Mouse (Mus musculus): Measurements from ENCODE around the gene Nipal3. TPM values are rescaled to one million over a fixed set of nuclear protein-coding genes. Genes with fewer than 3 reads are reported as not detected.
A peak's percentile ranks its signal among the peaks of the same experiment; 100 is the strongest.

The Nipal3 gene
- polyA plus RNA-seq, 1 experiment: 23.5 TPM

DNA sequence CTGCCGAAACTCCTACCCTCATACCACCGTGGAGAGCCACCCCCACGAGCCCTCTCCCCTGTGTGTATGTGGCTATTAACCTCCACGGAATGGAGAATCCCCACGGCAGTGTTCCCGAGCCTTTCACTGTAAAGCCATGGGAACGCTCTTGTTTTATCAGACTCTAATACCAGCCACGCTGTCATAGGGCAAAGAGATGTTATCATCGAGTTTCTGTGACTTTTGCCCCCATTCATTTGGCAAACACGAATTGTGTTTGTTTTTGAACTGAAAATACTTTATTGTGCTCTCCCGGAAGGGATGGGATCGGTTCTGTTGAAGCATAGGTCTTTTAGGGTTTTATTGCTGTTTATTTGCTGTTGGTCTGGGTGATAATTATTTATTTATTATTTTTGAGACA lies 23.3 kb upstream of the Nipal3 start:
- H3K36me3 ChIP-seq (ENCODE audit: control insufficient read depth, insufficient read depth, low read length): no peaks in the 10 kb centered on the region
- no peak overlapping the region for H3K4me3 ChIP-seq (ENCODE audit: extremely low read depth, insufficient read depth, insufficient read length)
- H3K4me1 ChIP-seq (ENCODE audit: control insufficient read depth, insufficient read depth, insufficient read length): no peaks in the 10 kb centered on the region
- WGBS: 90% methylated on average over 12 of the region's 12 CpGs
- H3K27ac ChIP-seq (ENCODE audit: insufficient read depth, low read length): no peak overlapping the region
- H3K27me3 ChIP-seq (ENCODE audit: control insufficient read depth, insufficient read depth, low read length): no peaks in the 10 kb centered on the region
- DNase-seq (ENCODE audit: low read depth in 1 of 2, low spot score in 2 of 2): no peak
- TF ChIP-seq CTCF (IDR thresholded peaks at IDR 0.05; ENCODE audit: extremely low read depth, insufficient read depth, insufficient read length, insufficient replicate concordance): no peak
- TF ChIP-seq POLR2A (IDR thresholded peaks at IDR 0.05; ENCODE audit: low read depth, low read length): no peak

DNA sequence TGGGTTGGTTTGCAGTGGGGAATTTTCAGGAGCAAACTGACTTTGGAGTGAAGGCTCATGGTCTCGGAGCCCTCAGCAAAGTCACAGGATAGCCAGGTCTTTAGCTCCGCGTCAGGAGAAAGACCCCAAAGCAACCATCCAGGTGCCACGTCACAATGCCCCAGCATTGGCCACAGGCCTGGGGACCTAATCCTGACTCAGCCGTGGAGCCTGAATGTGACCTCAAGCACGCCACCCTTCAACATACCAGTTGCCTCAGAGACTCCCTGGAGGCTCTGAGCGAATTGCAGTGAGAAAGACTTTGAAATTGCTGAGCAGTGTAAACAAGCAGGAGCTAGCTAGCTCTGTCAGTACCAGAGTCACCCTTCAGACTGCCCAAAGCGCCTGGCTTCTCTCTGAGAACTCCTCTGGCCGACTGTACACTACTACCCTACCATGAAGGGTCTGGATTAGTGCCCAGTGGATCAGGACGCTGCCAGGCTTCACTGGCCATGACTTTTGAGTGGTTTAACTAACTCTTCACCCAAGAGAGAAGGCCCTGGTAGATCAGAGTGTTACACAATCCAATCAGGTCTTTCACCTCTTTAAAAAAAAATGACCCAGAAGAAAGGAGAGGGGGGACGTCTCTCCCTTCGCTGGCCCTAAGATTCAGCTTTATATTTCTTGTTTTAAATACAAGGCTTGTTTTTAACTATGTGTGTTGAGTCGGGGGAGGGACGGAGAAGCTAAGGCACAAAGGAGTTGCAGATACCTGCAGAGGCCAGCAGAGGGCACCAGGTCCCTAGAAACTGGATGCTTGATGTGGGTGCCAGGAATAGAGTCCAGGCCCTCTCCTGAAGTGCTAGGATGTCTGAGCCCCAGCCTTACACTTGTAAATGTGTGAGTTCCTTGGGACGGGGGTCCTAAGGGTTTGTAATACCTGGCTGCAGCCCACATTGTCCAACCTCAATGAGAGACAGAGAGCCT lies 21.8 kb upstream of the Nipal3 start:
- H3K36me3 ChIP-seq (ENCODE audit: control insufficient read depth, insufficient read depth, low read length): no peaks in the 10 kb centered on the region
- TF ChIP-seq CTCF (IDR thresholded peaks at IDR 0.05; ENCODE audit: extremely low read depth, insufficient read depth, insufficient read length, insufficient replicate concordance) (peak; percentile 85; the same call in 1 of the 2 replicates), POLR2A (IDR thresholded peaks at IDR 0.05; ENCODE audit: low read depth, low read length) (no peak)
- WGBS: 59% methylated on average over 15 of the region's 15 CpGs
- peak in 1 of 2 experiments; percentile 40 for DNase-seq (ENCODE audit: low read depth in 1 of 2, low spot score in 2 of 2)
- H3K4me1 ChIP-seq (ENCODE audit: control insufficient read depth, insufficient read depth, insufficient read length): no peaks in the 10 kb centered on the region; the same call in 1 of the 2 replicates
- H3K27me3 ChIP-seq (ENCODE audit: control insufficient read depth, insufficient read depth, low read length): no peaks in the 10 kb centered on the region
- no peak overlapping the region for H3K4me3 ChIP-seq (ENCODE audit: extremely low read depth, insufficient read depth, insufficient read length)
- H3K27ac ChIP-seq (ENCODE audit: insufficient read depth, low read length): no peak overlapping the region

DNA sequence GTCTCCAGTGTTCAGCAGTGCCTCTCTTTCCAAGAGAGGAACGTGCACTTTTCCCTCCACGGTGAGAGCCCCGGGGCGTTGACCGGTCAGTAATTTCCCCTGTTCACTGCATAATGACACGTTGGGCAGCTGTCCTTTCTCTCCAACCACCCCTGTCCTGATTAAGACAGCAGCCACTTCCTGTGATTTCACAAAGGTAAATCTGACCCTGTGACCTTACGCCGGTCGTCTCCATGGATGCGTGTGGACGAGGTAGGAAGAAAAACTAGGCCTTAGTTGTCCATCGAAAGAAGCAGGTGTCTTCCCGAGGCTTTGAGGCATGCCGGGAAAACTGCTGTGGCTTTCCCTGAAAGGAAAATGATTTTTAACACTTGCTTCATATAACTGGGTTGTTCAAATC lies 20.1 kb upstream of the Nipal3 start:
- no peaks in the 10 kb centered on the region; the same call in 1 of the 2 replicates for H3K4me1 ChIP-seq (ENCODE audit: control insufficient read depth, insufficient read depth, insufficient read length)
- no peak for DNase-seq (ENCODE audit: low read depth in 1 of 2, low spot score in 2 of 2)
- no peaks in the 10 kb centered on the region for H3K27me3 ChIP-seq (ENCODE audit: control insufficient read depth, insufficient read depth, low read length)
- no peaks in the 10 kb centered on the region for H3K36me3 ChIP-seq (ENCODE audit: control insufficient read depth, insufficient read depth, low read length)
- WGBS: 91% methylated on average over 14 of the region's 14 CpGs
- TF ChIP-seq POLR2A (IDR thresholded peaks at IDR 0.05; ENCODE audit: low read depth, low read length) (no peak), CTCF (IDR thresholded peaks at IDR 0.05; ENCODE audit: extremely low read depth, insufficient read depth, insufficient read length, insufficient replicate concordance) (no peak)
- no peak overlapping the region for H3K27ac ChIP-seq (ENCODE audit: insufficient read depth, low read length)
- H3K4me3 ChIP-seq (ENCODE audit: extremely low read depth, insufficient read depth, insufficient read length): no peak overlapping the region

DNA sequence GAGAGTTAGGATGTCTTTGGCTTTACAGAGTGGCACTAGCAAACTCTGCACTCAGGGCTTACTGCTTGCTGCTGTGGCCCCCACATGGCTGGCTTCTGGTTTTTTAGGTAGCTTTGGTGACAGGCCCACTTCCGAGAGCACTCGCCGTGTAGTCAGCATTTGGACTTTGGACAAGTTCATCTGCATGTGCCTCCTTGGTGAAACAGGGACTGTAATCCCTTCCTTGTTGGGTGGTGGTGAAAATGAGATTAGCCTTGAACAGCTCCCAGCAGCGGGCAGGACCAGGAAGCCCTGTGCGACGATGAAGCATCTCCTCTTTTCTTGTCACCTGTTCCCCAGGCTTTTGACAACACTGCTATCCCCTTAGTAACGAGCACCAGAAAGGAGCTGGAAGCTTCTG lies 19.0 kb upstream of the Nipal3 start:
- DNase-seq (ENCODE audit: low read depth in 1 of 2, low spot score in 2 of 2): no peak
- 85% methylated on average over 7 of the region's 7 CpGs for WGBS
- Histone ChIP-seq H3K4me1 (ENCODE audit: control insufficient read depth, insufficient read depth, insufficient read length) (no peaks in the 10 kb centered on the region; the same call in 1 of the 2 replicates), H3K4me3 (ENCODE audit: extremely low read depth, insufficient read depth, insufficient read length) (no peak overlapping the region), H3K27me3 (ENCODE audit: control insufficient read depth, insufficient read depth, low read length) (no peaks in the 10 kb centered on the region), H3K27ac (ENCODE audit: insufficient read depth, low read length) (no peak overlapping the region), H3K36me3 (ENCODE audit: control insufficient read depth, insufficient read depth, low read length) (no peaks in the 10 kb centered on the region)
- no peak for TF ChIP-seq POLR2A (IDR thresholded peaks at IDR 0.05; ENCODE audit: low read depth, low read length)
- TF ChIP-seq CTCF (IDR thresholded peaks at IDR 0.05; ENCODE audit: extremely low read depth, insufficient read depth, insufficient read length, insufficient replicate concordance): no peak

DNA sequence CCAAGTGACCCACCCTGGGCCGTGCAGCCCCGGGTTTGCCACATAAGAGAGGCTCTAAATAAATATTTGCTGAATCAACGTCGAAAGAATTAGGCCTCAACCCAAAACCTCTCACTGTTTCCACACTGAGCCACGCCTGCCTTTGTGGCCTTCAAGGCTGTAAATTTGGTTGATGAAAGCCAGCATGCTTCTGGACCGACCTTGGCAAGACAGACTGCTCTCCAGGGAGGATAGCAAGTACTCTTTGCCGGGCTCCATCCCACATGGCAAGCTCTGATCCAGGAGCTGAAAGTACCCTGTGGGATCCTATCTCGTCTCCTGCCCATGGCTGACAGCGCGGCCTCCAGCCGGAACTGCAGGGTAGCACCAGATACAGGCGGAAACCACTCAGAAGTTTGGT lies 14.7 kb upstream of the Nipal3 start:
- Histone ChIP-seq H3K27ac (ENCODE audit: insufficient read depth, low read length) (no peak overlapping the region), H3K27me3 (ENCODE audit: control insufficient read depth, insufficient read depth, low read length) (0 out of 2 replicates have a peak, but pooled peaks cover 1% of the 10 kb centered on the region), H3K4me3 (ENCODE audit: extremely low read depth, insufficient read depth, insufficient read length) (no peak overlapping the region), H3K4me1 (ENCODE audit: control insufficient read depth, insufficient read depth, insufficient read length) (no peaks in the 10 kb centered on the region; the same call in 1 of the 2 replicates), H3K36me3 (ENCODE audit: control insufficient read depth, insufficient read depth, low read length) (no peaks in the 10 kb centered on the region)
- 84% methylated on average over 12 of the region's 12 CpGs for WGBS
- no peak for DNase-seq (ENCODE audit: low read depth in 1 of 2, low spot score in 2 of 2)
- no peak for TF ChIP-seq CTCF (IDR thresholded peaks at IDR 0.05; ENCODE audit: extremely low read depth, insufficient read depth, insufficient read length, insufficient replicate concordance)
- no peak for TF ChIP-seq POLR2A (IDR thresholded peaks at IDR 0.05; ENCODE audit: low read depth, low read length)

DNA sequence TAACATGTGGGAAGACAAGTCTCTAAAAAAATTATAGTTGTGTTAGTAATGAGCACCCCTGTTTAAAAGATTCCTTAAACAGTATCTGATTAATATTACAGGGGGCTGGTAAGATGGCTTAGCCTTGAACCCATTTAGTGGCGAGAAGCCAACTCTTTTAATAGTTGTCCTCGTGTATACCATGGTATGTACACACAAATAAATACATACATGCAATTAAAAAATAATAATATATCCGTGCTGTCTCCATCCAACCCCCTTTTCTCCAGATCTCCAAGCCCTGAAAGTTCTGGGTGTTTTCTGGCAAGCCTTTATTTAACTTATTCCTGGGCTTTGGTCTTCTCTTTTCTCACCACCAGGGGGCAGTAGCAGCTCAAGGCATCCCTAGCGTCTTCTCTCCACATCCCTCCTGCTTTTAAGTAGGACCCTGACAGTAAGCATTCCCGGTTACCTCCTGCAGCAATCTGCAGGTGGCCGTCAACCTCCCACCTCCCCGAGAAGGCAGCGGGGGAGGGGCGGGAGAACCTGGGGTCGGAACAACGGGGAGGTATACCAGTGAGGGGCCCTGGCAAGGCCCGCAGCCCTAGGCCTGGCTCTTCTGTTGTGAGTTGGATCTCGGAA lies 13.7 kb upstream of the Nipal3 start:
- WGBS: 35% methylated on average over 13 of the region's 13 CpGs
- Histone ChIP-seq H3K4me1 (ENCODE audit: control insufficient read depth, insufficient read depth, insufficient read length) (no peaks in the 10 kb centered on the region; the same call in 1 of the 2 replicates), H3K27me3 (ENCODE audit: control insufficient read depth, insufficient read depth, low read length) (0 out of 2 replicates have a peak, but pooled peaks cover 1% of the 10 kb centered on the region), H3K27ac (ENCODE audit: insufficient read depth, low read length) (no peak overlapping the region), H3K36me3 (ENCODE audit: control insufficient read depth, insufficient read depth, low read length) (no peaks in the 10 kb centered on the region), H3K4me3 (ENCODE audit: extremely low read depth, insufficient read depth, insufficient read length) (no peak overlapping the region)
- TF ChIP-seq POLR2A (IDR thresholded peaks at IDR 0.05; ENCODE audit: low read depth, low read length) (no peak), CTCF (IDR thresholded peaks at IDR 0.05; ENCODE audit: extremely low read depth, insufficient read depth, insufficient read length, insufficient replicate concordance) (peak; percentile 50; the same call in 1 of the 2 replicates)
- DNase-seq (ENCODE audit: low read depth in 1 of 2, low spot score in 2 of 2): no peak

All from spleen, adult 2 months (tissue).